Mouse (Mus musculus) limb, embryonic 14.5 days (tissue): Measurements from ENCODE around the gene Eps8l2. TPM values are rescaled to one million over a fixed set of nuclear protein-coding genes. Genes with fewer than 3 reads are reported as not detected.

Experiments
- ATAC-seq: fragments of 200-750 bp; cut with Nextera tagmentation; 2 replicates; pipeline ENCODE4 v1.8.0; 2017; ENCODE audit warnings: low read depth, moderate number of reproducible peaks, moderate TSS enrichment; ENCODE audit not compliant: low FRiP score
- DNase-seq: peaks from one replicate; pipeline ENCODE4 v3.0.0-alpha.2; 2015; ENCODE audit warnings: low spot score
- H3K27ac ChIP-seq: fragments of 300-500 bp; sonication (generic); replicated peaks from 2 replicates; pipeline ENCODE4 v1.5.1; 2014; ENCODE audit warnings: low read depth, mild to moderate bottlenecking, low read length, moderate library complexity, mixed read lengths
- H3K27me3 ChIP-seq: fragments of 300-500 bp; sonication (generic); 2 replicates; pipeline ENCODE4 v1.6.1; 2014; ENCODE audit warnings: low read length, mixed read lengths; ENCODE audit not compliant: control insufficient read depth, insufficient read depth
- H3K36me3 ChIP-seq: fragments of 300-500 bp; sonication (generic); 2 replicates; pipeline ENCODE4 v1.6.1; 2014; ENCODE audit warnings: mild to moderate bottlenecking, low read length, moderate library complexity, mixed read lengths; ENCODE audit not compliant: control insufficient read depth, insufficient read depth
- H3K4me1 ChIP-seq: fragments of 300-500 bp; sonication (generic); 2 replicates; pipeline ENCODE4 v1.6.1; 2014; ENCODE audit warnings: antibody characterized with exemption, low read length, mixed read lengths; ENCODE audit not compliant: control insufficient read depth, insufficient read depth
- H3K4me2 ChIP-seq: fragments of 300-500 bp; sonication (generic); replicated peaks from 2 replicates; pipeline ENCODE4 v1.6.1; 2014; ENCODE audit warnings: low read depth, mild to moderate bottlenecking, low read length, moderate library complexity; ENCODE audit not compliant: severe bottlenecking
- H3K4me3 ChIP-seq: fragments of 300-500 bp; sonication (generic); replicated peaks from 2 replicates; pipeline ENCODE4 v1.5.1; 2014; ENCODE audit warnings: low read length
- H3K9ac ChIP-seq: fragments of 300-500 bp; sonication (generic); 2 replicates; pipeline ENCODE4 v1.6.1; 2014; ENCODE audit warnings: mild to moderate bottlenecking, low read depth, low read length, moderate library complexity; ENCODE audit not compliant: severe bottlenecking
- H3K9me3 ChIP-seq: fragments of 300-500 bp; sonication (generic); 2 replicates; pipeline ENCODE4 v1.6.1; 2016; ENCODE audit warnings: low read length; ENCODE audit not compliant: control insufficient read depth
- POLR2A ChIP-seq: fragments of 200-500 bp; IDR thresholded peaks from 2 replicates; pipeline ENCODE4 v1.8.0; 2012; ENCODE audit warnings: inconsistent platforms, mild to moderate bottlenecking, moderate library complexity, borderline replicate concordance; ENCODE audit not compliant: insufficient read depth, insufficient read length; ENCODE audit errors: extremely low read depth
- WGBS: fragments of 180-500 bp; shearing (Covaris S2); extraction: QIAGEN DNeasy Blood & Tissue Kit; methylation state at CpG from one replicate; pipeline ENCODE4 v1.1.7; 2014; 5-methylcytosine and 5-hydroxymethylcytosine counted together
- polyA plus RNA-seq, 2 experiments: library from polyadenylated mRNA; depleted of rRNA in 1 of 2; stranded (reverse) in 1 of 2; unstranded in 1 of 2; fragments of >200 nt; fragmentation: Nextera tagmentation in 1 of 2; extraction: Ambion mirVana in 1 of 2; gene quantifications; 2 replicates each; pipeline versions ENCODE4 v1.2.1 to v1.2.3; 2012 to 2014

Gene Eps8l2
- polyA plus RNA-seq, 2 experiments = 19.0 to 22.4 TPM

- Histone ChIP-seq H3K4me2 (peak overlapping the region; percentile 99), H3K9ac (peak overlapping the region; percentile 95), H3K9me3 (no peaks in the 10 kb centered on the region), H3K27ac (peak overlapping the region; percentile 100), H3K4me3 (peak overlapping the region; percentile 66), H3K4me1 (peaks cover 19% of the 10 kb centered on the region), H3K27me3 (no peaks in the 10 kb centered on the region), H3K36me3 (peaks cover 27% of the 10 kb centered on the region)
- peak; percentile 2; the same call in 1 of the 2 replicates for ATAC-seq
- WGBS = 23% methylated on average over 6 of the region's 35 CpGs
- DNase-seq = no peak
- no peak for TF ChIP-seq POLR2A
Observed at GRCm38 (mm10) chr7:141326546-141327446, 11.9 kb upstream of the Eps8l2 start.

GRCm38 (mm10) chr7:141327469-141328372 is 11.0 kb upstream of the Eps8l2 start, which contains the start of the genes Deaf1 and Tmem80:
Gene Deaf1 (minus strand): TSS chr7:141327690.
Gene Tmem80 (plus strand): TSS chr7:141327739.
- DNase-seq = peak; percentile 99
- whole genome bisulfite sequencing = under 1% methylated on average over 89 of the region's 105 CpGs
- peak within 1 kb of the TSS; percentile 100 for H3K27ac ChIP-seq
- peak within 1 kb of the TSS; percentile 95 for H3K9ac ChIP-seq
- H3K9me3 ChIP-seq = no peaks in the 10 kb centered on the region
- TF ChIP-seq POLR2A = peak; percentile 99
- H3K4me3 ChIP-seq = peak within 1 kb of the TSS; percentile 66
- peak; percentile 96 for ATAC-seq
- no peaks in the 10 kb centered on the region for H3K27me3 ChIP-seq
- H3K36me3 ChIP-seq = peaks cover 18% of the 10 kb centered on the region
- H3K4me1 ChIP-seq = peaks cover 19% of the 10 kb centered on the region
- peak within 1 kb of the TSS; percentile 99 for H3K4me2 ChIP-seq

- 15% methylated on average over 24 of the region's 24 CpGs for WGBS
- peaks cover 18% of the 10 kb centered on the region; the same call in 1 of the 2 replicates for H3K36me3 ChIP-seq
- peak overlapping the region; percentile 66 for H3K4me3 ChIP-seq
- DNase-seq (no peak), ATAC-seq (peak; percentile 18)
- no peaks in the 10 kb centered on the region for H3K9me3 ChIP-seq
- peaks cover 19% of the 10 kb centered on the region for H3K4me1 ChIP-seq
- no peak for TF ChIP-seq POLR2A
- no peaks in the 10 kb centered on the region for H3K27me3 ChIP-seq
- H3K9ac ChIP-seq = peak overlapping the region; percentile 95
- H3K4me2 ChIP-seq = peak overlapping the region; percentile 99
- H3K27ac ChIP-seq = peak overlapping the region; percentile 100
Observed at GRCm38 (mm10) chr7:141328373-141328990, 10.2 kb upstream of the Eps8l2 start.

- no peak for DNase-seq
- TF ChIP-seq POLR2A = no peak
- Histone ChIP-seq H3K9me3 (no peaks in the 10 kb centered on the region), H3K27ac (no peak overlapping the region), H3K4me2 (no peak overlapping the region), H3K9ac (no peak overlapping the region), H3K4me3 (no peak overlapping the region), H3K27me3 (no peaks in the 10 kb centered on the region), H3K4me1 (peaks cover 18% of the 10 kb centered on the region), H3K36me3 (peaks cover 23% of the 10 kb centered on the region)
- ATAC-seq = no peak
Observed at GRCm38 (mm10) chr7:141330706-141331105, 8.0 kb upstream of the Eps8l2 start.

- DNase-seq (no peak), ATAC-seq (no peak)
- WGBS = 77% methylated on average over 6 of the region's 6 CpGs
- peaks cover 27% of the 10 kb centered on the region for H3K36me3 ChIP-seq
- H3K9me3 ChIP-seq = no peaks in the 10 kb centered on the region
- H3K4me3 ChIP-seq = no peak overlapping the region
- H3K4me1 ChIP-seq = peaks cover 6% of the 10 kb centered on the region
- no peaks in the 10 kb centered on the region for H3K27me3 ChIP-seq
- no peak overlapping the region for H3K9ac ChIP-seq
- no peak overlapping the region for H3K4me2 ChIP-seq
- no peak overlapping the region for H3K27ac ChIP-seq
- no peak for TF ChIP-seq POLR2A
Observed at GRCm38 (mm10) chr7:141331990-141332389, 6.7 kb upstream of the Eps8l2 start.
